Mouse (Mus musculus): ENCODE results near the gene Gfer. TPM values are rescaled to one million over a fixed set of nuclear protein-coding genes. Genes with fewer than 3 reads are reported as not detected.

Gfer gene
- total RNA-seq (2021): 10 to 100 TPM; 23.0 to 25.0 TPM
- long read RNA-seq, experiment 1, transcript Gfer-201 (3 exons, 1,776 nt): major isoform, 20 of 28 reads
- long read RNA-seq, experiment 1, partial matches to known transcripts: 0 of 28 reads
- long read RNA-seq, experiment 1, other reads (novel, unspliced or antisense): 2 of 28 reads
- long read RNA-seq, experiment 2, transcript Gfer-201 (3 exons, 1,776 nt): major isoform, 14 of 20 reads
- long read RNA-seq, experiment 2, partial matches to known transcripts: 0 of 20 reads
- long read RNA-seq, experiment 2, other reads (novel, unspliced or antisense): 0 of 20 reads

DNA sequence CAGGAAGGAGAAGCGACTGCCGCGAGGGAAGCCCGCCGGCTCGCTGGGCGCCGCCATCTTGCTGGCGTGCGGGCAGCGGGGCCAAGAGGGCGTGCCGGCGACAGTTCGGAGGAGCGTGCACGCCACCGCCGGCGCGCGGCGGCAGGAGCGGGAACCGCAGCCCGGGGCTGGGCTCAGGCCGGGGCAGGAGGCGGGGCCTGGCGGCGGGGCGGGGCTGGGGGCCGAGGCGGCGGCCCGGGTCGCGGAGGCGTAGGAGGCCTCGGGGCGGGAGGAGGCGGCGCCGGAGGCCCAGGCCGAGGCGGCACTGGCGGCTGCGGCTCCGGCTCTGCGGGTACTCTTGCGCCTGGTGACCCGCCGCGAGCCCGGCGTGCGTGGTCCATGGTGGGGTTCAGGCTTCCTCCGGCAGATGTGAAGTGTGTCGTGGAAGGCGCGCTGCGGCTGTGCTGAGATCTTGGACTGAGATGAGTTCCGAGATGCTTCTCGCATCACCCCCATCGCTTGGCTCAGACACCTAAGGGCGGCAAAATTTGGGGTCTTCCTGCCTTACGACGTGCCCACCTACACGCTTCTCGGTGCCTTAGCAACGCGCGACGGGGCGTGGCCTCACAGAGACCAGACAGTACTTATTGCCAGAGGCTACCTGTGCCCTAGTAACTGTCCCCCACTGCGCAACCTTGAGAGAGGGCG lies at the start of gene Gfer, which contains the start of gene Noxo1:
Gfer (minus strand) TSS at position 146 of the 687 bp plus-strand sequence.
Noxo1 (plus strand) TSS at position 224 of the 687 bp plus-strand sequence.
- peak; percentile 92 for DNase-seq
- intact Hi-C loops (cut with DNase I; ENCODE audit: low total_unique reads): no loop called here

DNA sequence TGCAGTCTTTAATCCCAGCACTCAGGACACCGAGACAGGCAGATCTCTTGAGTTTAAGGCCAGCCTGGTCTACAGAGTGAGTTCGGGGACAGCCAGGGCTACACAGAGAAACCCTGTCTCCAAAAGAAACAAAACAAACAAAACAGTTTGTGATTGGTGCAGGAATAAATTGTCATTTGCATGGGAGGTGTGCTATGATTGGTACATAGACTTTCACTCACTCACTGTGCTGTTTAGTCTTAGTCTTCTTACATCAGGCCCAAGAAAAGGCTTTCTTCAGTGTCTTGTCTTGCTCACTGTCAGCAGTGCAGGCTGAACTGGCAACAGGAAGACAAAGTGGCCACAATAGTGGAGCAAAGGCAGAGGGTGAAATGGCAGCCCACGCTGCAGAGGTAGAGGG lies 48.4 kb upstream of the Gfer start:
- no peak for DNase-seq
- intact Hi-C loops (cut with DNase I; ENCODE audit: low total_unique reads): loop anchor here (5.0 kb wide), 1 partner anchor 138 kb away; no protein-coding TSS in a partner anchor

DNA sequence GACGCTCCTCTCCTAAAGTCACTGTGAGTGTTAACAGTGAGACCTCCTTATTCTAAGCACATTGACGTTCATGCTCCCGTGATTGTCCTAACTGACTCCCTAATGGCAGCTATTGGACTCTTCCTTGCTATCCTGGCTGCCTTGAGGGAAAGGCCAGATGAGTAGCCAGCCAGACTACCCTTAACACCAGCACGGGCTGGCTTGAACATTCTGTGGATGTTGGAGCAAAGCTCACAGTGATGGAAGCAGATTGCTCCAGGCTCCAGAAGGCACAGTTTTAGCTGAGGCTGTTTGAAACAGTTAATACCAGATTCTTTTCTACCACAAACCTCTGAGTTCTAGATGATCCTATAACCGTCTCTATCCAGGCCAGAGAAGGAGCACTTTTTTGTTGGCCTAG lies 47.9 kb upstream of the Gfer start:
- intact Hi-C loops (cut with DNase I; ENCODE audit: low total_unique reads): loop anchor here (5.0 kb wide), 1 partner anchor 138 kb away; no protein-coding TSS in a partner anchor
- DNase-seq: no peak

DNA sequence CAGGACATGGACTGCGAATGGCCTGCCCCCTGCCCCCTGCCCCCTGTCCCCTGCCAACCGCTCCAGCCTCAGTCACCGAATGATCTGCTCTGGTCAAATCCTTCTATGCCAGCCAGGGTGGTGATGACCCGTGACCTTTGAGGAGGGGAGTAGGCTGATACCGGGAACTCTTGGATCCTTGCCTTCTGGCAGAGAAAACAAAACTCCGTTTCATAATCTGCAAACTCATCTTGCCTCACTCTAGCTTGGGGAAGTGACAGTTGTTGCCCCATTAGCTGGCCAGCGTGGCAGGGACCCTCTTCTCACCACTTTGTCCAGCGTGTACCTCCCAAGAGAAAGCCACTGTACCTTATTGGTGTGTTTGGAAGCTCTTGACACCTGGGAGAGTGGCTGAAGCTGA lies 46.4 kb upstream of the Gfer start:
- intact Hi-C loops (cut with DNase I; ENCODE audit: low total_unique reads): loop anchor here (5.0 kb wide), 1 partner anchor 140 kb away; no protein-coding TSS in a partner anchor
- DNase-seq: no peak

GRCm38 (mm10) chr17:24739926-24740325 lies 44.0 kb upstream of the Gfer start:
- DNase-seq: no peak
- intact Hi-C loops (cut with DNase I; ENCODE audit: low total_unique reads): loop anchor here (5.0 kb wide), 1 partner anchor 142 kb away; no protein-coding TSS in a partner anchor

DNA sequence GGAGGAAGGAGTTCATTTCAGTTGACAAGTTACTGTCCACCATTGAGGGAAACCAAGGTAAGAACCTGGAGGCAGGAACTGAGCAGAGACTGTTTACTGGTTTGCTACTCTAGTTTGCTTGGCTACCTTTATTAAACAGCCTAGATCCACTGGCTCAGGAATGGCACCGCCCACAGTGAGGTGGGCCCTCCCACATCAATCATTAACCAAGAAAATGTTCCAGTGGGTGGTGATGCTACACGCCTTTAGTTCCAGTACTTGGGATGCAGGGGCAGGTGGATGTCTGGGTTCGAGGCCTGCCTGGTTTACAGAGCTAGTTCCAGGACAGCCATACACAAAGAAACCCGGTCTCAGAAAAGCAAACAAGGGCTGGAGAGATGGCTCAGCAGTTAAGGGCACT lies 42.3 kb upstream of the Gfer start:
- intact Hi-C loops (cut with DNase I; ENCODE audit: low total_unique reads): no loop called here

GRCm38 (mm10) chr17:24737135-24737810 lies 41.3 kb upstream of the Gfer start:
- DNase-seq: no peak
- intact Hi-C loops (cut with DNase I; ENCODE audit: low total_unique reads): no loop called here

More for the DNA sequence above, 42.3 kb upstream of the Gfer start:
- no peak for DNase-seq

GRCm38 (mm10) chr17:24736330-24737051 lies 40.5 kb upstream of the Gfer start, which contains the start of gene Msrb1:
Msrb1 (plus strand) TSS chr17:24736642.
- peak; percentile 97 for DNase-seq
- intact Hi-C loops (cut with DNase I; ENCODE audit: low total_unique reads): no loop called here

DNA sequence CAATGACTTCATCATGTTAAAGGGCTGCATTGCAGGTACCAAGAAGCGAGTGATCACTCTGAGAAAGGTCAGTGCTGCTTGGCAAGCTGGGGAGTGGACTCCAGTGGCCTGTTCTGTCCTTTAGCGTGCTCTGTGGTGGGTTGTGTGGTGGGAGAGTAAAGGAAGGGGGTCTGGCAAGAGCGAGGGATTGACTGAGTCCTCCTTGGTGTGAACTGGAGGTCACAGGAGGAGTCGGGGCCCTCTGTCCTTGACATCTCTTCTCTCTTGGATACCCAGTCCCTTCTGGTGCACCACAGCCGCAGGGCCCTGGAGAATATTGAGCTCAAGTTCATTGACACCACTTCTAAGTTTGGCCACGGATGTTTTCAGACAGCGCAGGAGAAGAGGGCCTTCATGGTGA lies 39.5 kb upstream of the Gfer start:
- no peak for DNase-seq
- intact Hi-C loops (cut with DNase I; ENCODE audit: low total_unique reads): no loop called here

GRCm38 (mm10) chr17:24734513-24734912 lies 38.6 kb upstream of the Gfer start:
- DNase-seq: no peak
- intact Hi-C loops (cut with DNase I; ENCODE audit: low total_unique reads): no loop called here

DNA sequence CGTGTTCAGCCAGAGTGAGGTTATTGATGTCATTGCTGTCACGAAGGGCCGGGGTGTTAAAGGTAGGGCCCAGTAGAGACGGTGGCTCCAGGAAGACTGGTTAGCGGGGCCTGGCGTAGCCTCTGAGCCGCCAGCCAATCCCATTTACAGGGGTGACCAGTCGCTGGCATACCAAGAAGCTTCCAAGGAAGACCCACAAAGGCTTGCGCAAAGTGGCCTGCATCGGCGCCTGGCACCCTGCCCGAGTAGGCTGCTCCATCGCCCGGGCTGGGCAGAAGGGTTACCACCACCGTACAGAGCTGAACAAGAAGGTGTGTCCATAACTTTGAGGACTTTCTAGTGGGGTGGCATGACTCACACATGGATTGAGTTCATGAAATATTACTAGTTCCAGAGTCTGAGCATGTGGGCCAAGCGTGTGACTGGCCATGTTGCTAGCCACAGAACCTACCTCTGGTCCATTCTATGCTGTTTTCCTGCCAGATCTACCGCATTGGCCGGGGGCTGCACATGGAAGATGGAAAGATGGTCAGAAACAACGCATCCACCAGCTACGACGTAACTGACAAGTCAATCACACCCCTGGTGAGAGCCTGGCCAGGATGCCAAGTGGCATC lies 37.6 kb upstream of the Gfer start:
- intact Hi-C loops (cut with DNase I; ENCODE audit: low total_unique reads): no loop called here
- no peak for DNase-seq

DNA sequence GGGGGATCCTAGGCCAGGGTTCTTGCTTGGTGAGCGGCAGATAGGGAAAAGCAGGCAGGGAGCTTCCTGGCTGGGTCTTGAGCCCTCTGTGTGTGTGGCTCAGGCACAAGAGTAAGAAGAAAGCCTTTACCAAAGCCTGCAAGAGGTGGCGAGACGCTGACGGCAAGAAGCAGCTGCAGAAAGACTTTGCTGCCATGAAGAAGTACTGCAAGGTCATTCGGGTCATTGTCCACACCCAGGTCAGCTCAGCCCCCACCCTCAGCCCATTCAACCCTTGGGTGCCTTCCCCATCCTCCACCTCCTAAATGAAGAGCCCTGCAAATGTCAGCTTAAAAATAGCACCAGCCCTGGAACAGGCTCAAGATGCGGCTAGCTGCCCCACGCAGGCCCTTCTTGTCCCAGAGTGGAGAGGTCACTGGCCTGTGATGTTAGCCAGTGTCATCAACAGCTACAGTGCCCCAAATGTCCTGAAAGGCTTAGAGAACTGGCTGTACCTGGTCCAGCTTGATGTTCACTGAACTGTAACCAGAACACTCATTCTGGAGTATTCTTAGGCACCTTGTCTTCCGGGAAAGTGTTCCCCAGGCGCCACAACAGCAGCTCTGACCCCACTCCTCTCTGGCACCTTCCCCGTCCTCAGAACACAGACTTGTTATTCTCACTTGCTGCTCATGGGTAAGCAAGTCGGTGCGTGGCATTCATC lies 36.4 kb upstream of the Gfer start:
- intact Hi-C loops (cut with DNase I; ENCODE audit: low total_unique reads): no loop called here
- DNase-seq: peak; percentile 74

- intact Hi-C loops (cut with DNase I; ENCODE audit: low total_unique reads): no loop called here
- DNase-seq: no peak
These were observed 34.8 kb upstream of the Gfer start for GRCm38 (mm10) chr17:24730787-24731186.

- no peak for DNase-seq
These were observed 33.1 kb upstream of the Gfer start for GRCm38 (mm10) chr17:24729067-24729466.

DNA sequence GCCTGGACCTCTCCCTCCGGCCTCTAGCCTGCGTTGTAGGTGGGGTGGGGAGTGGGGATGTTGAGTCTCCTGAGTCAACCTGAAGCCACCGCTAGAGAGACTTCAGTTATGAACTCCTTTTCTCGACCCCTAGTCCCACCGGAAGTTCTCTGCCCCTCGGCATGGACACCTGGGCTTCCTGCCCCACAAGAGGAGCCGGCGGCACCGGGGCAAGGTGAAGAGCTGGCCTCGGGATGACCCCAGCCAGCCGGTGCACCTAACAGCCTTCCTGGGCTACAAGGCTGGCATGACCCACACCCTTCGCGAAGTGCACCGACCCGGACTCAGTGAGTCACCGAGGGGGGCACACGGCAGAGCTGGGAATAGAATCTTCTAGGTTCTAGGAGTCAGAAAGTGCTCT lies 32.2 kb upstream of the Gfer start:
- DNase-seq: no peak
- intact Hi-C loops (cut with DNase I; ENCODE audit: low total_unique reads): no loop called here

More at GRCm38 (mm10) chr17:24729067-24729466, 33.1 kb upstream of the Gfer start:
- intact Hi-C loops (cut with DNase I; ENCODE audit: low total_unique reads): no loop called here

- intact Hi-C loops (cut with DNase I; ENCODE audit: low total_unique reads): no loop called here
- peak; percentile 66 for DNase-seq
These were observed 31.7 kb upstream of the Gfer start, which contains the start of gene Rpl3l for GRCm38 (mm10) chr17:24727618-24728017. Rpl3l (plus strand) TSS chr17:24727820.

GRCm38 (mm10) chr17:24725637-24726390 lies 29.9 kb upstream of the Gfer start:
- DNase-seq: no peak
- intact Hi-C loops (cut with DNase I; ENCODE audit: low total_unique reads): no loop called here

DNA sequence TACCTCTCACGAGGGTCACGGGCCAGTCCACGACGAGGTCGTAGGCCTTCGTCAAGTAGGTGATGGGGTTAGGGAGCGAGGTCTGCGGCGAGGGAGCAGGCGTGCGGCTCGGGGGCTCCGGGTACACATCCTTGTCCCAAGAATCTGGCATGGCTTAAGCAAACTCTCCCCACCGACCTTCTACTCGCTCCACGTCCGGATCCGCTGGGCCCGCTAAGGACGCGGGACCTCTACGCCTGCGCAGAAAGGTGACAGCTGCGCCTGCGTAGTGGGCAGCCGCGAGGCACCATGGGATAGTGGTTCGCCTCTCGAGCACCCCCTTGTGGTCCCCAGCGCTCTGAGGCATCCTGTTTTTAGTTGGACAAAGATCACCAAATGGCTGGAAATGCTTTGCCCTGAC lies 28.2 kb upstream of the Gfer start, which contains the start of gene Ndufb10:
Ndufb10 (minus strand) TSS at position 295 of the 400 bp plus-strand sequence.
- peak; percentile 96 for DNase-seq
- intact Hi-C loops (cut with DNase I; ENCODE audit: low total_unique reads): no loop called here
